Mouse (Mus musculus) heart, adult 2 months (tissue): ENCODE data around the gene Ttc28. TPM values are rescaled to one million over a fixed set of nuclear protein-coding genes. Genes with fewer than 3 reads are reported as not detected.

Source experiments
- DNase-seq, 2 experiments: peaks; one replicate each; pipeline ENCODE4 v3.0.0; 2021
- H3K27ac ChIP-seq: fragments of 200-600 bp; 2 replicates; pipeline ENCODE4 v1.8.1; 2022
- H3K27me3 ChIP-seq: fragments of 200-500 bp; 2 replicates; pipeline ENCODE4 v1.6.1; 2012; ENCODE audit warnings: mild to moderate bottlenecking, low read length, inconsistent platforms, mixed read lengths; ENCODE audit not compliant: control insufficient read depth, insufficient read depth
- H3K36me3 ChIP-seq: fragments of 200-500 bp; 2 replicates; pipeline ENCODE4 v1.6.1; 2012; ENCODE audit warnings: low read length, inconsistent platforms; ENCODE audit not compliant: control insufficient read depth, insufficient read depth
- H3K4me1 ChIP-seq: fragments of 200-500 bp; 2 replicates; pipeline ENCODE4 v1.6.1; 2011; ENCODE audit warnings: low read length; ENCODE audit not compliant: control insufficient read depth, insufficient read depth
- H3K4me3 ChIP-seq: fragments of 200-600 bp; 2 replicates; pipeline ENCODE4 v1.8.1; 2022
- H3K79me2 ChIP-seq: fragments of 200-500 bp; replicated peaks from 2 replicates; pipeline ENCODE4 v1.6.1; 2012; ENCODE audit warnings: mild to moderate bottlenecking, inconsistent platforms, low read length, moderate library complexity, mixed read lengths; ENCODE audit not compliant: control insufficient read depth, insufficient read depth
- H3K9ac ChIP-seq: fragments of 200-500 bp; 2 replicates; pipeline ENCODE4 v1.6.1; 2012; ENCODE audit warnings: low read depth, mild to moderate bottlenecking, control low read depth, inconsistent platforms, low read length, mixed read lengths
- CTCF ChIP-seq: fragments of 200-600 bp; IDR thresholded peaks from 2 replicates; pipeline ENCODE4 v1.8.1; 2022; ENCODE audit warnings: antibody characterized with exemption, mild to moderate bottlenecking, moderate library complexity
- EP300 ChIP-seq: fragments of 200-500 bp; IDR thresholded peaks from 2 replicates; pipeline ENCODE4 v1.6.1; 2011; ENCODE audit warnings: low read depth, low read length, control low read depth; ENCODE audit not compliant: insufficient read depth
- POLR2A ChIP-seq: fragments of 200-500 bp; IDR thresholded peaks from 2 replicates; pipeline ENCODE4 v1.6.1; 2011; ENCODE audit warnings: mild to moderate bottlenecking, low read depth, low read length, control low read depth; ENCODE audit not compliant: insufficient read depth
- WGBS: fragments of 180-500 bp; shearing (Covaris S2); methylation state at CpG from one replicate; pipeline ENCODE4 v1.1.7; 2018; 5-methylcytosine and 5-hydroxymethylcytosine counted together
- intact Hi-C: fragments of 180-260 bp; cut with DNase I; formaldehyde crosslinking; loops from one replicate; pipeline ENCODE4 v1.15.1; 2025
- polyA plus RNA-seq: library from polyadenylated mRNA; depleted of rRNA; stranded (reverse); fragments of >200 nt; gene quantifications from 2 replicates; pipeline ENCODE4 v1.2.3, GENCODE M21; 2012
- total RNA-seq, 2 experiments: library from RNA; stranded (reverse); gene quantifications; 2 replicates each; pipeline ENCODE4 v1.2.3; 2021

Ttc28 gene
- total and polyA plus RNA-seq, 3 experiments, result 7.2 to 15.0 (median 12.3) TPM

DNA sequence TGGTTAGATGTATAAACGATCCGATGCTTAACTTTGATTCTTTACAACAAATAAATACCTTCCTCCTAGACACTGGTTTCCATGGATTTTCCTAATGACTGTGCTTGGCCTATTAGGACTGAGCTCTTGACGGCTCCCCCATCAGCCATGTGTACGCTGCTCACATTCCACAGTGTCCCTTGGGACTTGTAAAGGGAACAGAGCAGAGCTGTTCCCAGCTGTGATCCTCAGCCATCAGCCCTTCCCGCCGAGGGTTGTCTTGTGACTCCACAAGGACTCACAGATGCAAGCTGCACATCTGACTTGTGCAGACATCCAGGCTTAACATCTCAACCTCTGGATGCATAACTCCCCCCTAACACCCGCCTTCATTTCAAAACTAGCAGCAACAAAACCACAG lies 275.0 kb downstream of the Ttc28 start:
- DNase-seq, result peak; percentile 59 to 75
- Histone ChIP-seq H3K36me3 (no peaks in the 10 kb centered on the region), H3K79me2 (no peaks in the 10 kb centered on the region), H3K27me3 (no peaks in the 10 kb centered on the region), H3K4me1 (peaks cover 25% of the 10 kb centered on the region), H3K9ac (no peak overlapping the region), H3K27ac (peak overlapping the region; percentile 47), H3K4me3 (no peak overlapping the region)
- intact Hi-C loops, result no loop called here
- peak; percentile 95 for TF ChIP-seq EP300
- no peak for TF ChIP-seq CTCF
- peak; percentile 37; the same call in 1 of the 2 replicates for TF ChIP-seq POLR2A
- 41% methylated on average over 7 of the region's 7 CpGs for WGBS

DNA sequence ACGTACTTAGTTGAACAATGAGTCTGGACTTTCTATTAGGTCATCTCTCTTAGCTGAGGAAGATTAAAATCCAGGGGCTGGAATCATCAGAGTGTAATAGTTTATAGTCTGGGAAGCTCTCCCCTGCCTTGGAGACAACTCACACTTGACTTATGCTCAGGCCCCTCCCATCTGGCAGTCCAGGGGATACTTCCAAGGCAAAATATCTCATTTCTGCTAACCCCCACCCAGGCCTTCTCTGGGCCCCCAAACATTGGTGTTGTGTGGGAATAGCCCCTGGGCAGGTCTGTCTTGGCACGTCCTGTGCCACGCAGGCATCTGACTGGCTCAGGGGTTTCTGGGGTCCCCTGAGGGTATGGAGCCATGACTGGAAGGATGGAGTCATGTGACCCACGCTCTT lies 275.7 kb downstream of the Ttc28 start:
- 83% methylated on average over 4 of the region's 4 CpGs for WGBS
- no peak for DNase-seq
- no peaks in the 10 kb centered on the region for H3K79me2 ChIP-seq
- no peak for TF ChIP-seq CTCF
- no peak for TF ChIP-seq EP300
- no peak for TF ChIP-seq POLR2A
- intact Hi-C loops, result loop anchor here (5.0 kb wide), 2 partner anchors 38 to 173 kb away; no protein-coding TSS in a partner anchor
- no peak overlapping the region for H3K9ac ChIP-seq
- no peak overlapping the region for H3K4me3 ChIP-seq
- no peak overlapping the region; the same call in 1 of the 2 replicates for H3K27ac ChIP-seq
- peaks cover 26% of the 10 kb centered on the region for H3K4me1 ChIP-seq
- H3K36me3 ChIP-seq, result no peaks in the 10 kb centered on the region
- H3K27me3 ChIP-seq, result no peaks in the 10 kb centered on the region

DNA sequence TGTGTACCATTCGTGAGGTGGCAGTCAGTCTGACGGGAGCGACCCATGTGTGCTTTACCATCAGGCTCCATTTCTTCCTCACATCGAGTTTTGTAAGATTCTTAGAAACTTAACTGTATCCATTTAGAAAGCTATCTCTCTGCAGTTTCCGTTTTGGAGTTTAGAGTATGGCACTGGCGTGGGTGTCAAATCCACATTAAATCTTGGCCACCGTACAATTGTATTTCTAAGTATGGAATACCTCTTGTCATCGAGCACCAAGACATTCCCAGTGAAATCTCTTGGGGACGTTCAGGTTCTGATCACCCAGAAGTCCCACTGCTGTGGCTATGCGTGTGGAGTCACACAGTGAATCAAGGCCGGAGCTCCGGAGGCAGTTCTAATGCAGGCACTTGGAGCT lies 276.3 kb downstream of the Ttc28 start:
- Histone ChIP-seq H3K27ac (no peak overlapping the region), H3K27me3 (no peaks in the 10 kb centered on the region), H3K36me3 (no peaks in the 10 kb centered on the region), H3K9ac (no peak overlapping the region), H3K4me3 (no peak overlapping the region), H3K79me2 (no peaks in the 10 kb centered on the region), H3K4me1 (peaks cover 26% of the 10 kb centered on the region)
- intact Hi-C loops, result loop anchor here (5.0 kb wide), 2 partner anchors 39 to 174 kb away; no protein-coding TSS in a partner anchor
- TF ChIP-seq CTCF (no peak), POLR2A (no peak), EP300 (no peak)
- DNase-seq, result no peak
- 58% methylated on average over 12 of the region's 12 CpGs for WGBS

DNA sequence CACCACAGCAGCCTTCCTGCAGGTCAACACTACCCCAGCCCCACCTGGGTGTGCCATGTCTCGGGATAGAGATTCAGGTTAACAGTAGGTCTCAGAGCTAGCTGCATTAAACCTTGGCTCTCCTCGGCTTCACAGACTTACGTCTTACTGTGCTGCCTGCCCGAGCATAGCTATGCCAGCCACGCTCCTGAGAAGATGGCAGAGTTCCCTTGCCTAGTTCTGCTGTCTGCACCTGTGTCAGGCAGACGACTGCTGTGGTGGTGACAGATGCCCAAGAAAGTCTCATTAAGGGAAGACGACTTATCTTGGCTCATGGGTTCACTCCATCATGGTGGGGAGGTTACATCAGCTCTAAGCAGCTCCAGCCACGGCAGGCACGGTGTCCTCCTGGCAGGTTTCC lies 278.7 kb downstream of the Ttc28 start:
- no peaks in the 10 kb centered on the region for H3K27me3 ChIP-seq
- H3K4me1 ChIP-seq, result peaks cover 26% of the 10 kb centered on the region
- H3K9ac ChIP-seq, result no peak overlapping the region
- no peaks in the 10 kb centered on the region for H3K36me3 ChIP-seq
- no peak overlapping the region for H3K27ac ChIP-seq
- WGBS, result 89% methylated on average over 9 of the region's 9 CpGs
- intact Hi-C loops, result loop anchor here (5.0 kb wide), 2 partner anchors 41 to 176 kb away; no protein-coding TSS in a partner anchor
- H3K79me2 ChIP-seq, result no peaks in the 10 kb centered on the region
- no peak overlapping the region for H3K4me3 ChIP-seq
- TF ChIP-seq CTCF, result no peak
- TF ChIP-seq POLR2A, result no peak
- TF ChIP-seq EP300, result no peak
- DNase-seq, result no peak

DNA sequence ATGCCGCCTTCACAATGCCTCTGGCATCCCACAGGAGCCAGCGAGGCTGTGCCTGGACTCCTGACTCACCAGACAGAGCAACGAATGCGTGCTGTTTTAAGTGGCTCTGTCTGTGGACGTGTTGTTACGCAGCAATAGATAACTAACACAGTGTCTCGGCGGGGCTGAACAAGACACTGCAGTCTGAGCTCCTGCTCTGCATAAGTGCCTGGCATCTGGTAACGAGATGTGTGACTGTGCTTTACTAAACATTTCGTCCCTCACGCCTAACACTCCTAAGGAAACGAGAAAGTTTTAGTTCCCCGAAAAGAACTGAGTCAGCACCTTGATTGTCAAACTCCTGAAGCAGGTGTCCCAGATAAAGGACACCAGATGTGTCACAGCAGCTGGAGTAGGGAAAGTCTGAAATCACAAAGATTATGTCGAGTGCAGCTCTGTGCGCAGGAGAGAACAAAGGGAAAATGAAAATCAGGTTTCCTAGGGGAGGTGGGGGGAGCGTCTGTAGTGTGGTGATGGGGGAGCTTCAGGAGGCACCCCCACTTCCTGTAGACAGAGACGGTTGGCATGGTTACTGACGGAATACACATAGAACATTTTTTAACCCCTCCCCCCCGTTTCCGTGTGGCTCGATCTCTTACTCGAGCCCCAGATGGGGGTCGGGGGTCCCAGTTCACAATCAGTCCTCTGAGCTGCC lies 280.2 kb downstream of the Ttc28 start:
- H3K9ac ChIP-seq, result 0 out of 2 replicates have a peak overlapping the region, but pooled peaks have one; percentile 3
- intact Hi-C loops, result loop anchor here (5.0 kb wide), 2 partner anchors 42 to 177 kb away; no protein-coding TSS in a partner anchor
- WGBS, result 17% methylated on average over 23 of the region's 23 CpGs

DNA sequence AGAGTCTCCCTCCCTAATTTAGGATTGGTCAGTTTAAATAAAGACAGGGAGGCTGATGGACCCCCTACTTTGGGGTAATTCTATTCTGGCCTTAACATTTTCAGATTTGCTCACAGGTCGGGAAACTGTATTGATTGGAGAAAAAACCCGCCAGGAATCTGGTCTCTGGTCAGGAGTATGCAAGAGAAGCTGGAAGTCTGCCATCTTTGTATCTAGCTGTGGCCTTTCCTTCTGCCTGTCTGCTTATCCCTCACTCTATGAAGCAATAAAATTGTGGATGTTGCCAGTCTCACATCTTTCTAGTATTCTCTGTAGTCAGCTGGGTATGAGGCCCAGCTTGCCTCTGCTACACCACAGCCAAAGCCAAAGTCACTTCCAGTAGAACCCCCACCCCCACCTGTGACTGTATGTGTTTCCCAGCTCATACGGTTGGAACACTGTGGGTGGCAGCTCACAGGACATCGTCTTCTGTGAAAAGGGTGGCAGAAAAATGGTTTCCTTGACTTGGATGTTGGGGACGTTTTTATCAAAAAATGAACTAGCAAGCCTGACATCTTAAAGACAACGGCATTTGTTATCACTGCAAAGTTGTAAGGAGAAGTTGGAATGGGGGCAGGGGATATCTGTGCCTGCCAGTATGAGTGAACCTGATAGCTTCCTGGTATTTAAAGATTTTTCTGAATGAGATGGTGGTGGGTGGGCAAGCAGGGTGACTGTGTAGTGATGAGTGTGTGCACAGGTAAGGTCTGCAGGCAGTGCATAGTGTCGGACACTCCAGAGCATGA lies 281.7 kb downstream of the Ttc28 start:
- Histone ChIP-seq H3K9ac (no peak overlapping the region), H3K27me3 (no peaks in the 10 kb centered on the region), H3K36me3 (no peaks in the 10 kb centered on the region), H3K4me1 (peaks cover 17% of the 10 kb centered on the region), H3K79me2 (no peaks in the 10 kb centered on the region), H3K4me3 (no peak overlapping the region), H3K27ac (no peak overlapping the region)
- WGBS, result 67% methylated on average over 7 of the region's 7 CpGs
- no peak for DNase-seq
- intact Hi-C loops, result no loop called here
- TF ChIP-seq EP300 (no peak), CTCF (no peak), POLR2A (no peak)

More for the DNA sequence above, 280.2 kb downstream of the Ttc28 start:
- Histone ChIP-seq H3K36me3 (no peaks in the 10 kb centered on the region), H3K4me3 (no peak overlapping the region), H3K4me1 (peaks cover 22% of the 10 kb centered on the region), H3K27ac (no peak overlapping the region), H3K27me3 (no peaks in the 10 kb centered on the region), H3K79me2 (no peaks in the 10 kb centered on the region)
- DNase-seq, result no peak
- no peak for TF ChIP-seq CTCF
- no peak for TF ChIP-seq POLR2A
- no peak for TF ChIP-seq EP300
